Mouse (Mus musculus) forebrain, embryonic 16.5 days (tissue): ENCODE data around the gene Casz1. TPM values are rescaled to one million over a fixed set of nuclear protein-coding genes. Genes with fewer than 3 reads are reported as not detected.

ENCODE experiments used
- ATAC-seq: fragments of 200-750 bp; cut with Nextera tagmentation; 2 replicates; pipeline ENCODE4 v1.8.0; 2017; ENCODE audit warnings: mild to moderate bottlenecking, moderate library complexity
- H3K27ac ChIP-seq: fragments of 300-500 bp; sonication (generic); 2 replicates; pipeline ENCODE4 v1.5.1; 2014; ENCODE audit warnings: low read length, control low read depth
- H3K27me3 ChIP-seq: fragments of 300-500 bp; sonication (generic); replicated peaks from 2 replicates; pipeline ENCODE4 v1.6.1; 2014; ENCODE audit warnings: low read length; ENCODE audit not compliant: control insufficient read depth, insufficient read depth
- H3K36me3 ChIP-seq: fragments of 300-500 bp; sonication (generic); 2 replicates; pipeline ENCODE4 v1.6.1; 2014; ENCODE audit not compliant: control insufficient read depth, insufficient read depth
- H3K4me1 ChIP-seq: fragments of 300-500 bp; sonication (generic); replicated peaks from 2 replicates; pipeline ENCODE4 v1.6.1; 2014; ENCODE audit warnings: low read length; ENCODE audit not compliant: control insufficient read depth, insufficient read depth
- H3K4me2 ChIP-seq: fragments of 300-500 bp; sonication (generic); 2 replicates; pipeline ENCODE4 v1.6.1; 2014; ENCODE audit warnings: mild to moderate bottlenecking, low read length, control low read depth
- H3K4me3 ChIP-seq: fragments of 300-500 bp; sonication (generic); replicated peaks from 2 replicates; pipeline ENCODE4 v1.5.1; 2014; ENCODE audit warnings: mild to moderate bottlenecking, low read length, control low read depth
- H3K9ac ChIP-seq: fragments of 300-500 bp; sonication (generic); replicated peaks from 2 replicates; pipeline ENCODE4 v1.6.1; 2014; ENCODE audit warnings: low read depth, low read length, control low read depth
- H3K9me3 ChIP-seq: fragments of 300-500 bp; sonication (generic); 2 replicates; pipeline ENCODE4 v1.6.1; 2016; ENCODE audit warnings: low read length; ENCODE audit not compliant: control insufficient read depth
- WGBS: fragments of 180-500 bp; shearing (Covaris S2); extraction: QIAGEN DNeasy Blood & Tissue Kit; methylation state at CpG from one replicate; pipeline ENCODE4 v1.1.7; 2014; 5-methylcytosine and 5-hydroxymethylcytosine counted together
- polyA plus RNA-seq: library from polyadenylated mRNA; unstranded; fragments of >200 nt; fragmentation: Nextera tagmentation; extraction: Ambion mirVana; gene quantifications from 2 replicates; pipeline ENCODE4 v1.2.1, GENCODE M21; 2015

Gene Casz1
- polyA plus RNA-seq, 1 experiment from 2014 or later = 1.0 TPM

DNA sequence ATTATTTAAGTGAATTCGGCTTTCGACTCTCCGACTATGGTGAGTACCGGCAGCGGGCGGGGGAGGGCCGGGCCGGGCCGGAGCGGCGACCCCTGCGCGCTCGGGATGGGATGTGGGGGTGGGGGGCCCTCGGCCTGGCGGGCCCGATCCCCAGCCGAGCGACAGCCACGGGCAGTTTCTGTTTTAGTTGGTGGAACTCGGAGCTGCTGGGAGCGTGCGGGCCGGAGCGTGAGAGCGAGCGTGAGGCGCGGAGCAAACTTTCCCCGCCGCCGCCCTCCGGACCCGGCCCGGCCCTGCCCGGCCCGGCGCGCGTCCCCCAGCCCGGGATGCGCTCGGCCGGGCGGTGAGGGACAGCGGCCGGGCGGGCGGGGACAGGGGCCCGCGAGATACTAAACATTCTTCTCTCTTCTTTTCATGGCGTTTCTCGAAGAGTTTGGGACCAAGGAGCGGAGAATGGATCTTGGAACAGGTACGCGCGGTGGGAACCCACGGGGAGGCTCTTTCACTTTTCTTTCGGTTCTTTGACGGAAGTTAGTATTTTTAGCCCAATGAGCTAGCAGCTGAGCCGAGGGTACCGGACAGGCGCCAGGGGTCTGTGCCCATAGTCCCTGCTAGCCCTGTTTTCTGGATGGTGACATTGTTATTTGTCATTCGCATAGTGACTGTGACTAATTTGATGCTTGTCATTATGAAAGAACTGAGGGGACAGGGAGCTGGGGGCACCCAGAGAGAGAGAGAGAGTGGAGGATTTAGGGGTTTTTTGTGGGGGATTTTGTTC is 97.2 kb downstream of the Casz1 start:
- peak; percentile 27 for ATAC-seq
- Histone ChIP-seq H3K9me3 (no peaks in the 10 kb centered on the region), H3K36me3 (no peaks in the 10 kb centered on the region), H3K4me3 (peak overlapping the region; percentile 64), H3K4me2 (peak overlapping the region; percentile 100), H3K4me1 (peaks cover 12% of the 10 kb centered on the region), H3K27me3 (peaks cover 41% of the 10 kb centered on the region), H3K9ac (peak overlapping the region; percentile 46), H3K27ac (no peak overlapping the region)
- WGBS = under 1% methylated on average over 64 of the region's 64 CpGs

DNA sequence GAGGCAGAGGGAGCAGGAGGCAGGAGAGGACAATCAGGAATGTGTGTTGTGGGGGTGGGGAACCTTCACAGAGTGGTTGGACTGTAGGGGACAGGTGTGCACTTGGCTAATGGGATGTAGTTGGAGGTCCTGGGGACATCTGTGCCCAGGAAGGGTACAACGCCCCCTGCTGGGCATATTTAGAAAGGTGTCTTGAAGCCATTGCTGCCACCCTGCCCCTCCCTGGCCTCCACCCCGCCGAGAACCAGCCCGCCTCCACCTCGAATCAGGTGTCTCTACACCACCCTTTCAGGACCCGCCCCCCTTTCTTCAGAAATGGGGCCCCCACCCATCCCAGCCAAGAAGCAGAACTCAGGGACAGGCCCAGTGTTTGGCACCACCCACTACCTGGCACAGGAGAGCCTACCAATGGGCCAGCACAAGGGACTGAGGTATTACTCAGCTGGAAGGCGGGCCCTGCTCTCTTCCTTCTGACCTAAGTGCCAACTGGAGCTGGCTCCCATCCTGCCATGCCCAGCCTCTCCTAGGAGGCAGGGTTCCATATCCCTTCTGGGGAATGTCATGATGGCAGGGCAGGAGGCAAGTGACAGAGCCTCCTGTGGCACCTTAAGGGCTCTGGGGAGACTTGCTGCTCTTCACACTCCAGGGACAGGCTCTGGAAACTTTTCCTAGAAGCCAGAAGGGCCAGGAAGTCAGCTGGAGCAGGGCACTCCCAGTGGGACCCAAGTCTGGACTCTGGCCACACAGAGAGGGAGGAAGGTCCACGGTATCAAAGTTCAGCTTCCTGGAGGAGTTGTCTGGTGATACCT is 98.9 kb downstream of the Casz1 start:
- H3K4me1 ChIP-seq = peaks cover 12% of the 10 kb centered on the region
- no peak overlapping the region for H3K27ac ChIP-seq
- no peak overlapping the region for H3K4me3 ChIP-seq
- no peak overlapping the region for H3K4me2 ChIP-seq
- no peaks in the 10 kb centered on the region for H3K36me3 ChIP-seq
- H3K9ac ChIP-seq = no peak overlapping the region
- ATAC-seq = no peak
- H3K9me3 ChIP-seq = no peaks in the 10 kb centered on the region
- H3K27me3 ChIP-seq = peaks cover 43% of the 10 kb centered on the region
- 29% methylated on average over 8 of the region's 8 CpGs for WGBS

DNA sequence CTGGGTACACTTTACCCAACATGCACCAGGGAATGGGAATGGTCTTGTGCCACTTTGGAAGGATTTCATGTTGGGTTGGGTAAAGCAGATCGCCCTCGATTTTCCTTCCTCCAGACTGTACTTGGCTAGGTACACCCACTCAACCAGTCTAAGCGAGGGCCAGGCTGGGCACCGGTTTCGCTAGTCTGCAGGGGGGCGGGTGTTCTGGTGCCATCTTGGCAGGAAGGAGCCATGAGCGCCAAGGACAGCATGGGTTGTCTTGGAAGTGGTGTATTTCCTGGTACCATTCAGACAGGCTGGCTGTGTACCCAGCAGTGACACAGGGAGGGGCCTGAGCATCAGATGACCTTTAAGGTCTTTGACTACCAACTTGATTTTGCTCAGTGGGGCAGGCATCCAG is 101.1 kb downstream of the Casz1 start:
- H3K27ac ChIP-seq = no peak overlapping the region
- H3K4me3 ChIP-seq = no peak overlapping the region
- H3K36me3 ChIP-seq = no peaks in the 10 kb centered on the region
- no peaks in the 10 kb centered on the region for H3K9me3 ChIP-seq
- H3K4me2 ChIP-seq = no peak overlapping the region
- ATAC-seq = no peak
- WGBS = 90% methylated on average over 7 of the region's 7 CpGs
- H3K4me1 ChIP-seq = peaks cover 17% of the 10 kb centered on the region
- peaks cover 26% of the 10 kb centered on the region for H3K27me3 ChIP-seq
- H3K9ac ChIP-seq = no peak overlapping the region

DNA sequence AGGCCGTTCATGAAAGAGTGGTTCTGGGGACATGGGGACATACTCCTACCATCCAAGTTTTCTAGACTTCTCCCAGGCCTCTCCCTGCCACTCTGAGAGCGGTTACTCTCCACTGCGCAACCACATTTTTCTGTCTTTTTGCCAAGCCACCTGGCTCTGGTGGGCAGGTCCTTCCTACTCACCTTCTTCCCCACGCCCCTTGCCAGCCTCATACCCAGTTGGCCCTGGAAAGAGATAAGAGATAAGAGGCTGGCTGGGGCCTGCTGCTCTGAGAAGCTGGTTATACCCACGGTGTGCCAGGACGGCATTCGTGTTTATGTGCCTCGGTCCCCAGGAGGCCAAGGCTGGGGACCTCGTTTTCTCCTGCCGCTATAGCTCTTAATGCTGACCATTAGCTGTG is 102.6 kb downstream of the Casz1 start:
- peaks cover 13% of the 10 kb centered on the region for H3K27me3 ChIP-seq
- peaks cover 7% of the 10 kb centered on the region for H3K4me1 ChIP-seq
- WGBS = 87% methylated on average over 10 of the region's 10 CpGs

DNA sequence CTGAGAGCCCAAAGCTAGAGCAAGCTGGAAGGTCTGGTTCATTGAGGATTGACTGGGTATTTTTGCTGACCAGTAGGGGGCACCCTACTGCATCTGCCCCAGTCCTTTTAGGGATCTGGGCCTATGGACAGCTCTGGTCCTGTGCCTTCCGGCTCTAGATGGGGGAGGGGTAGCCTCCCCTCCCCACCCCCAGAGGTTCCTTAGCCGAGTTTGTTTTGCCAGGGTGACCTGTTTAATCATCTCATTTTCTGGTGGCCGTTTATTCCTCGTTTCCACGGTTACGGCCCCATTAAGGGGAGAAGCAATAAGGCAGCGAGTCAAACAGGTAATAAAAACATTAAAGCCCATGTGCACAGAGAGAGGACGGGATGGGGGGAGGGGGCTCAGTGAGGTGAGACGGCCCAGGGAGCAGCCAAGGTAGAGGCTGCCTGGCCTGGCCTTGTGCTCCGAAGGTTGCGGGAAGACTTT is 104.0 kb downstream of the Casz1 start:
- WGBS = 51% methylated on average over 11 of the region's 11 CpGs

More for the DNA sequence above, 102.6 kb downstream of the Casz1 start:
- Histone ChIP-seq H3K4me3 (no peak overlapping the region), H3K9ac (no peak overlapping the region), H3K9me3 (no peaks in the 10 kb centered on the region), H3K36me3 (no peaks in the 10 kb centered on the region), H3K4me2 (no peak overlapping the region), H3K27ac (no peak overlapping the region)
- no peak for ATAC-seq

DNA sequence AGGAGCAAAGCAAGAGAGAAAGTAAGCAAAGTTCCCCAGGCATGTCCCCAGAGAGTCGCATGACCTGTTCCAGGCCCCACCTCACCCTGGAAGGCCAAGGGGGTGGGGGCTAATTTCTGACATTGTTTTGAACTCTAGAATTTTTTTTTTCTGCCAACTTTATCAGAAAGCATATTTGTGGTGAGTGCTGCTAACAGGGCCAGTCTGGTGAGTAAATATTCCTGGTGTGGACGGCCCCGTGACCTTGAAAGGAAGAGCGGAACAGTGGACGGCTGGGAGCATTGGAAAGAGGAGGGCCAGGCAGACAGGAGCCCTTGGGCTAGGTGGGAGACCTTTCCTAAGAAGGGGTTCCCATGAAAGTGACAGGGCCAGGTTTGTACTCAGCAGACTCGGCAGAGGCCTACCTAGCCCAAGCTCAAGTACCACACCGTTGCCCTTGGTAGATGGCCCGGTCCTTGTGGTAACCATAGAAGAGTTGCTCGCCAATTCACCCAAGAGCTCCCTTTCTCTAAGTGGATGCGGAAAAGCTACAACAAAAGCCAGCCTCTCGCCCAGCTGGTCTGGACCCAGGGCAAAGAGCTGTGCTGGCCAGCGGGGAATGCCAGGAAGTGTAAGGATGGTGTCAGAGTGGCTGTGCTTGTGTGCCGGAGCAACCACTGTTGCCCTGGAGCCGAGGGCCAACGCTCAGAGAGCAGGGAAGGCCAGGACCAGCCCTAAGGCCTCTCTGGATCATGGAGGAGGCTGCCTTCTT is 104.7 kb downstream of the Casz1 start:
- Histone ChIP-seq H3K27ac (no peak overlapping the region), H3K36me3 (no peaks in the 10 kb centered on the region), H3K27me3 (peaks cover 2% of the 10 kb centered on the region; the same call in 1 of the 2 replicates), H3K9me3 (no peaks in the 10 kb centered on the region), H3K9ac (no peak overlapping the region), H3K4me3 (no peak overlapping the region), H3K4me2 (no peak overlapping the region), H3K4me1 (peaks cover 7% of the 10 kb centered on the region; the same call in 1 of the 2 replicates)
- no peak for ATAC-seq
- 85% methylated on average over 15 of the region's 15 CpGs for WGBS

More for the DNA sequence above, 104.0 kb downstream of the Casz1 start:
- no peaks in the 10 kb centered on the region for H3K36me3 ChIP-seq
- H3K4me2 ChIP-seq = no peak overlapping the region
- peaks cover 7% of the 10 kb centered on the region; the same call in 1 of the 2 replicates for H3K4me1 ChIP-seq
- no peak overlapping the region for H3K27ac ChIP-seq
- peaks cover 2% of the 10 kb centered on the region; the same call in 1 of the 2 replicates for H3K27me3 ChIP-seq
- no peak overlapping the region for H3K4me3 ChIP-seq
- no peak overlapping the region for H3K9ac ChIP-seq
- ATAC-seq = no peak
- H3K9me3 ChIP-seq = no peaks in the 10 kb centered on the region

DNA sequence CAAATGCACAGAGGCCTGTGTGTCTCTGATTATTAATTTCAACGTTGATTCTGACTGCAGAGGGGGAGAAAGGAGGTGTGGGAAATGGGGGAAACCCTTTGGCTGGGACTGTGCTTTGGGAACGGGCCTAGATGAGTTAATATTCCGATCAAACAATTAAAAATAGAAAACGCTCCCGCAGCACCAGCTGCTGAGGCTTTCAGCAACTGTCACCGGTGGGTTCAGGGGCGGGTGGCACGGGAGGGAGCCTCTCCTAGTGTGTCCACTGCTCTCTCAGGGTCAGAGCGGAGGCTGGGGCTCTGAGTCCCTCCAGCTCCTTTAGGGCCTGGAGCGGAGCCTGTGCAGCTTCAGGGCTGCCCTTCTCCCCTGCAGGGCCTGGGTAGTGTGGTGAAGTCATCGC is 105.3 kb downstream of the Casz1 start:
- Histone ChIP-seq H3K9me3 (no peaks in the 10 kb centered on the region), H3K4me2 (no peak overlapping the region), H3K27me3 (peaks cover 2% of the 10 kb centered on the region; the same call in 1 of the 2 replicates), H3K9ac (no peak overlapping the region), H3K36me3 (no peaks in the 10 kb centered on the region), H3K27ac (no peak overlapping the region), H3K4me1 (peaks cover 10% of the 10 kb centered on the region), H3K4me3 (no peak overlapping the region)
- no peak for ATAC-seq
- WGBS = 62% methylated on average over 11 of the region's 11 CpGs

DNA sequence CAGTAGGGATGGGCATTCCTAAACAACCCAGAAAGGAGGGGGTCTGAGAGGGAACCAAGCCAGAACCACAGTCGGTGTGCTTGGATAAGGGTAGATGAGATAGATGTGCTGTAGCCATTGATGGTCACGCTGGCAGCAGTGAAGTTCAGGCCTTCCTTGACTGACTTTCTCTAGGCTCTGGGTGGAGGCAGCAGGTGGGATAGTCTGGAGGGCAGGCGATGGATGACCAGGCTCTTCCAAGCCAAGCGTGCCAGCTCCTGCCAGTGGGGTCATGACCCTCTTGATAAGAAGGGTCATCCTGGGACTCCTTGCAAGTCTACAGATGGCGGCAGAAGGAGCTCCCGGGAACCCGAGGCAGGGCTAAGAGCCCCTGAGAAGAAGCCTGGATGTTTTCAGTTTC is 107.9 kb downstream of the Casz1 start:
- no peak overlapping the region for H3K9ac ChIP-seq
- H3K36me3 ChIP-seq = no peaks in the 10 kb centered on the region
- ATAC-seq = no peak
- peaks cover 25% of the 10 kb centered on the region for H3K4me1 ChIP-seq
- H3K27me3 ChIP-seq = no peaks in the 10 kb centered on the region; the same call in 1 of the 2 replicates
- WGBS = 73% methylated on average over 7 of the region's 7 CpGs
- H3K4me3 ChIP-seq = no peak overlapping the region
- no peak overlapping the region for H3K4me2 ChIP-seq
- no peaks in the 10 kb centered on the region for H3K9me3 ChIP-seq
- no peak overlapping the region for H3K27ac ChIP-seq
